Mouse (Mus musculus) spleen, adult 18-20 months (tissue): Measurements from ENCODE around the gene Hist1h2af.
A peak's percentile ranks its signal among the peaks of the same experiment; 100 is the strongest.

Experiments
- DNase-seq, 2 experiments: peaks; one replicate each; pipeline ENCODE4 v3.0.0; 2022; ENCODE audit warnings: mixed read lengths in 2 of 2

The Hist1h2af gene

GRCm38 (mm10) chr13:23515826-23516620 is 17.7 kb upstream of the Hist1h2af start:
- DNase-seq = no peak

- peak; percentile 63 to 82 for DNase-seq
These were observed 16.7 kb upstream of the Hist1h2af start for GRCm38 (mm10) chr13:23516822-23517602.

- DNase-seq = peak; percentile 78 to 87
These were observed 16.0 kb upstream of the Hist1h2af start for GRCm38 (mm10) chr13:23517603-23518294.

- DNase-seq = no peak
These were observed 15.5 kb upstream of the Hist1h2af start for GRCm38 (mm10) chr13:23518295-23518603.

- peak; percentile 56 to 77 for DNase-seq
These were observed 14.8 kb upstream of the Hist1h2af start for GRCm38 (mm10) chr13:23518885-23519284.

- DNase-seq = peak; percentile 47 to 72
These were observed 14.3 kb upstream of the Hist1h2af start for GRCm38 (mm10) chr13:23519416-23519815.

GRCm38 (mm10) chr13:23521703-23522102 is 12.0 kb upstream of the Hist1h2af start:
- peak; percentile 65 to 76 for DNase-seq

- no peak for DNase-seq
These were observed 9.7 kb upstream of the Hist1h2af start for GRCm38 (mm10) chr13:23523976-23524375.

GRCm38 (mm10) chr13:23524654-23525053 is 9.1 kb upstream of the Hist1h2af start:
- DNase-seq = peak in 1 of 2 experiments; percentile 57

GRCm38 (mm10) chr13:23525901-23526300 is 7.8 kb upstream of the Hist1h2af start:
- no peak for DNase-seq

GRCm38 (mm10) chr13:23526312-23526711 is 7.4 kb upstream of the Hist1h2af start:
- DNase-seq = peak; percentile 73 to 84

GRCm38 (mm10) chr13:23529005-23529404 is 4.7 kb upstream of the Hist1h2af start:
- DNase-seq = no peak

GRCm38 (mm10) chr13:23529480-23530165 is 4.1 kb upstream of the Hist1h2af start:
- no peak for DNase-seq

- DNase-seq = peak; percentile 42 to 64
These were observed 3.4 kb upstream of the Hist1h2af start for GRCm38 (mm10) chr13:23530181-23530900.

GRCm38 (mm10) chr13:23530901-23531875 is 2.5 kb upstream of the Hist1h2af start, which contains the start of gene Hist1h4h:
Gene Hist1h4h (plus strand): TSS chr13:23531050.
- peak; percentile 91 to 93 for DNase-seq

- no peak for DNase-seq
These were observed 1.2 kb upstream of the Hist1h2af start for GRCm38 (mm10) chr13:23532262-23533075.

- DNase-seq = no peak
These were observed 844 bp downstream of the Hist1h2af start for GRCm38 (mm10) chr13:23534368-23535131.

GRCm38 (mm10) chr13:23535137-23536075 is 1.7 kb downstream of the Hist1h2af start, which contains the start of gene Hist1h3g:
Gene Hist1h3g (plus strand): TSS chr13:23535422.
- DNase-seq = peak; percentile 64 to 78
